Mouse (Mus musculus) intestine, postnatal 0 days (tissue): ENCODE data around the gene Elavl1. TPM values are rescaled to one million over a fixed set of nuclear protein-coding genes. Genes with fewer than 3 reads are reported as not detected.
"Not testable (repeated sequence)": the region's sequence is repeated elsewhere in the genome, so short reads cannot be mapped to it uniquely, and the experiment has no call there.

Experiments
- ATAC-seq: fragments of 200-750 bp; cut with Nextera tagmentation; 2 replicates; pipeline ENCODE4 v1.8.0; 2017; ENCODE audit warnings: mild to moderate bottlenecking, moderate TSS enrichment, moderate library complexity
- H3K27ac ChIP-seq: fragments of 300-500 bp; sonication (generic); 2 replicates; pipeline ENCODE4 v1.5.1; 2014; ENCODE audit warnings: mild to moderate bottlenecking, low read depth, low read length, moderate library complexity
- H3K27me3 ChIP-seq: fragments of 300-500 bp; sonication (generic); replicated peaks from 2 replicates; pipeline ENCODE4 v1.6.1; 2014; ENCODE audit warnings: low read length, mixed read lengths; ENCODE audit not compliant: control insufficient read depth, insufficient read depth
- H3K36me3 ChIP-seq: fragments of 300-500 bp; sonication (generic); 2 replicates; pipeline ENCODE4 v1.6.1; 2014; ENCODE audit warnings: mild to moderate bottlenecking, moderate library complexity; ENCODE audit not compliant: control insufficient read depth, insufficient read depth
- H3K4me1 ChIP-seq: fragments of 300-500 bp; sonication (generic); replicated peaks from 2 replicates; pipeline ENCODE4 v1.6.1; 2014; ENCODE audit warnings: antibody characterized with exemption, low read length, mixed read lengths; ENCODE audit not compliant: control insufficient read depth, insufficient read depth
- H3K4me2 ChIP-seq: fragments of 300-500 bp; sonication (generic); replicated peaks from 2 replicates; pipeline ENCODE4 v1.6.1; 2014; ENCODE audit warnings: low read depth, mild to moderate bottlenecking, moderate library complexity
- H3K4me3 ChIP-seq: fragments of 300-500 bp; sonication (generic); 2 replicates; pipeline ENCODE4 v1.5.1; 2014; ENCODE audit warnings: low read depth, low read length
- H3K9ac ChIP-seq: fragments of 300-500 bp; sonication (generic); 2 replicates; pipeline ENCODE4 v1.6.1; 2014; ENCODE audit warnings: mild to moderate bottlenecking, low read depth, low read length
- H3K9me3 ChIP-seq: fragments of 300-500 bp; sonication (generic); 2 replicates; pipeline ENCODE4 v1.6.1; 2016; ENCODE audit warnings: mixed run types; ENCODE audit not compliant: control insufficient read depth
- CTCF ChIP-seq: sonication (generic); IDR thresholded peaks from 2 replicates; pipeline ENCODE4 v1.5.1; 2016; ENCODE audit warnings: low read depth, mild to moderate bottlenecking, control low read depth, antibody characterized with exemption, moderate library complexity
- WGBS: fragments of 180-500 bp; shearing (Covaris S2); extraction: QIAGEN DNeasy Blood & Tissue Kit; methylation state at CpG from one replicate; pipeline ENCODE4 v1.1.7; 2014; 5-methylcytosine and 5-hydroxymethylcytosine counted together
- polyA plus RNA-seq: library from polyadenylated mRNA; unstranded; fragments of >200 nt; fragmentation: Nextera tagmentation; extraction: Ambion mirVana; gene quantifications from 2 replicates; pipeline ENCODE4 v1.2.1, GENCODE M21; 2015

Gene Elavl1
- polyA plus RNA-seq, 1 experiment from 2014 or later = 64.8 TPM

GRCm38 (mm10) chr8:4360922-4361321 lies 35.7 kb upstream of the Elavl1 start:
- Histone ChIP-seq H3K27ac (no peak overlapping the region), H3K4me2 (no peak overlapping the region), H3K36me3 (no peaks in the 10 kb centered on the region), H3K27me3 (no peaks in the 10 kb centered on the region), H3K4me3 (no peak overlapping the region), H3K4me1 (peaks cover 6% of the 10 kb centered on the region), H3K9ac (no peak overlapping the region), H3K9me3 (no peaks in the 10 kb centered on the region)
- ATAC-seq = peak; percentile 91
- TF ChIP-seq CTCF = no peak
- WGBS = 34% methylated on average over 2 of the region's 2 CpGs

GRCm38 (mm10) chr8:4359362-4359761 lies 34.1 kb upstream of the Elavl1 start:
- Histone ChIP-seq H3K27ac (no peak overlapping the region), H3K9me3 (no peaks in the 10 kb centered on the region), H3K4me2 (no peak overlapping the region), H3K4me1 (peaks cover 6% of the 10 kb centered on the region), H3K27me3 (no peaks in the 10 kb centered on the region), H3K36me3 (peaks cover 4% of the 10 kb centered on the region; the same call in 1 of the 2 replicates), H3K9ac (no peak overlapping the region), H3K4me3 (no peak overlapping the region)
- TF ChIP-seq CTCF = no peak
- peak; percentile 44 for ATAC-seq
- 45% methylated on average over 3 of the region's 3 CpGs for WGBS

DNA sequence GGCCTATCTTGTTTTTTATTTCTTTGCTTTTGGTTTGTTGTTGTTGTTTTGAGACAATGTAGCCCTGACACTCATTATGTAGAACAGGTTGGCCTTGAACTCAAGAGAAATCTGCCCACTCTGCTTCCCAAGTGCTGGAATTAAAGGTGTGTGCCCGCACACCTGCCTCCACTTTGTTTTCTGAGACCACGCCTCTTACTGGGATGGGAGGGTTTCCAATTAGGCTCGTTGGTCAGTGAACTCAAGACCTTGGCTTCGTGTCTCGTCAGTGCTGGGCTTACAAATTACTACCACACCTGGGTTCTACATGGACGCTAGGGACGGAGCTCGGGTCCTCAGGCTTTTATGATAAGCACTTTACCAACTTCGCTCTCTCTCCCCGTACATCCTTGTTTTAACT lies 30.2 kb upstream of the Elavl1 start:
- WGBS = 71% methylated on average over 10 of the region's 10 CpGs
- Histone ChIP-seq H3K27ac (no peak overlapping the region), H3K9me3 (no peaks in the 10 kb centered on the region), H3K27me3 (no peaks in the 10 kb centered on the region), H3K4me3 (no peak overlapping the region), H3K9ac (no peak overlapping the region), H3K4me2 (no peak overlapping the region), H3K36me3 (peaks cover 4% of the 10 kb centered on the region; the same call in 1 of the 2 replicates), H3K4me1 (no peaks in the 10 kb centered on the region; the same call in 1 of the 2 replicates)
- no peak for ATAC-seq
- no peak for TF ChIP-seq CTCF

- ATAC-seq = no peak
- Histone ChIP-seq H3K4me1 (no peaks in the 10 kb centered on the region; the same call in 1 of the 2 replicates), H3K4me3 (no peak overlapping the region), H3K9me3 (no peaks in the 10 kb centered on the region), H3K4me2 (no peak overlapping the region), H3K27me3 (no peaks in the 10 kb centered on the region), H3K27ac (no peak overlapping the region), H3K36me3 (peaks cover 4% of the 10 kb centered on the region; the same call in 1 of the 2 replicates), H3K9ac (no peak overlapping the region)
- no peak for TF ChIP-seq CTCF
- 82% methylated on average over 1 of the region's 1 CpGs for WGBS
These were observed 29.3 kb upstream of the Elavl1 start for GRCm38 (mm10) chr8:4354516-4354915.

DNA sequence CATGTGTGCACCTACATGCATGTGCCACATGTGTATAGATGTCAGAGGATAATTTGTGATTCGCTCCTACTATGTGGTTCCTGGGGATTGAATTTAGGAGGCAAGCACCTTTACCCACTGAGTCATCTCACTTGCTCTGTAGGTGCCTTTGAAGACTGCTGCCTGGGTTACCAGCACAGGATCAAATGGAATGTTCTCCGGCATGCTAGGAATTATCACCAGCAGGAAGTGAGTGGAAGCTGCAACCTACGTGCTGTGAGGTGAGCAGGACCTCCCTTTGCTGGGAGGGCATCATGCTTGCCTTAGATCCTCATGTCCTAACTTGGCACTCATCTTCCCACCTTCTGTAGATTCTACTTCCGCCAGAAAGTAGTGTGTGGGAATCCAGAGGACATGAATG lies 28.5 kb upstream of the Elavl1 start:
- no peak overlapping the region for H3K4me2 ChIP-seq
- H3K27ac ChIP-seq = no peak overlapping the region
- H3K4me1 ChIP-seq = no peaks in the 10 kb centered on the region
- no peaks in the 10 kb centered on the region for H3K9me3 ChIP-seq
- H3K9ac ChIP-seq = no peak overlapping the region
- 65% methylated on average over 4 of the region's 4 CpGs for WGBS
- H3K4me3 ChIP-seq = no peak overlapping the region
- H3K27me3 ChIP-seq = no peaks in the 10 kb centered on the region
- no peak for TF ChIP-seq CTCF
- H3K36me3 ChIP-seq = peaks cover 4% of the 10 kb centered on the region; the same call in 1 of the 2 replicates
- ATAC-seq = no peak

GRCm38 (mm10) chr8:4352562-4352961 lies 27.3 kb upstream of the Elavl1 start:
- H3K4me2 ChIP-seq, H3K9me3 ChIP-seq, H3K27ac ChIP-seq, H3K9ac ChIP-seq, H3K4me3 ChIP-seq, H3K36me3 ChIP-seq, H3K27me3 ChIP-seq, H3K4me1 ChIP-seq, ATAC-seq: not testable (repeated sequence)
- WGBS = 84% methylated on average over 6 of the region's 6 CpGs

DNA sequence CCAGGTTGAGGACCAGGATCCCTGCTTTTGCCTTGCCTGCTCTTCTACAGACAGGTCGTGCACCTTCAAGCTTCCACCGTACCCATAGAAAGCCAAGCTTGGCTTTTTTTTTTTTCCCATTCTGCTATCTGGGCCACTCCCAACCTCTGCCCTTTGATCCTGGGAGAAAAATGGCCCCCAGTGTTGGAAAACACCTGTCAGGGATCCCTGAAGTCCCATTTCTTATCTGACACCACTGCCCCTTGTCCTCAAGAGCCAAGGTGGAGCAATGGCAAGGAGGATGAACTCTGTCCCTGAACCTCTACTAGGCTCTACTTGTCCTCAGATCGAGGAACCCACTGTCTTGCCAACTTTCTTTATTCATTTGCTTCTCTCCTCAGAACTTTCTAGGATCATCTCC lies 25.4 kb upstream of the Elavl1 start:
- WGBS = 30% methylated on average over 3 of the region's 3 CpGs

More for the DNA sequence above, 25.4 kb upstream of the Elavl1 start:
- ATAC-seq = peak; percentile 90
- Histone ChIP-seq H3K4me1 (peaks cover 3% of the 10 kb centered on the region; the same call in 1 of the 2 replicates), H3K36me3 (peaks cover 4% of the 10 kb centered on the region; the same call in 1 of the 2 replicates), H3K9me3 (no peaks in the 10 kb centered on the region), H3K27me3 (no peaks in the 10 kb centered on the region), H3K27ac (peak overlapping the region; percentile 75), H3K4me2 (peak overlapping the region; percentile 57), H3K9ac (no peak overlapping the region), H3K4me3 (peak overlapping the region; percentile 29)
- no peak for TF ChIP-seq CTCF
